Mouse (Mus musculus) embryonic facial prominence, embryonic 10.5 days (tissue): ENCODE measurements around the gene Gm6993. TPM values are rescaled to one million over a fixed set of nuclear protein-coding genes. Genes with fewer than 3 reads are reported as not detected.

Experiments
- DNase-seq: peaks from one replicate; pipeline ENCODE4 v3.0.0-alpha.2; 2017; ENCODE audit warnings: low spot score
- H3K27ac ChIP-seq: fragments of 300-500 bp; sonication (generic); replicated peaks from 2 replicates; pipeline ENCODE4 v1.5.1; 2016; ENCODE audit warnings: mild to moderate bottlenecking
- H3K27me3 ChIP-seq: fragments of 300-500 bp; sonication (generic); replicated peaks from 2 replicates; pipeline ENCODE4 v1.6.1; 2016; ENCODE audit warnings: low read depth, mild to moderate bottlenecking; ENCODE audit not compliant: poor library complexity, severe bottlenecking
- H3K36me3 ChIP-seq: fragments of 300-500 bp; sonication (generic); replicated peaks from 2 replicates; pipeline ENCODE4 v1.6.1; 2016; ENCODE audit warnings: mild to moderate bottlenecking, moderate library complexity
- H3K4me1 ChIP-seq: fragments of 300-500 bp; sonication (generic); 2 replicates; pipeline ENCODE4 v1.6.1; 2016
- H3K4me3 ChIP-seq: fragments of 300-500 bp; sonication (generic); 2 replicates; pipeline ENCODE4 v1.5.1; 2016; ENCODE audit warnings: mild to moderate bottlenecking, moderate library complexity
- H3K9me3 ChIP-seq: fragments of 300-500 bp; sonication (generic); 2 replicates; pipeline ENCODE4 v1.6.1; 2016; ENCODE audit warnings: mild to moderate bottlenecking
- WGBS: fragments of 180-500 bp; shearing (Covaris S2); methylation state at CpG from one replicate; pipeline ENCODE4 v1.1.7; 2016; 5-methylcytosine and 5-hydroxymethylcytosine counted together
- polyA plus RNA-seq: library from polyadenylated mRNA; unstranded; fragments of >200 nt; fragmentation: Nextera tagmentation; extraction: Ambion mirVana; gene quantifications from 2 replicates; pipeline ENCODE4 v1.2.1, GENCODE M21; 2016

Gm6993 gene
- polyA plus RNA-seq, result not detected in 2 replicates

- H3K36me3 ChIP-seq, result no peaks in the 10 kb centered on the region
- WGBS, result 92% methylated on average over 5 of the region's 5 CpGs
- no peaks in the 10 kb centered on the region for H3K9me3 ChIP-seq
- no peak within 1 kb of the TSS for H3K4me3 ChIP-seq
- H3K27ac ChIP-seq, result no peak within 1 kb of the TSS
- peaks cover 23% of the 10 kb centered on the region for H3K4me1 ChIP-seq
- DNase-seq, result no peak
- no peaks in the 10 kb centered on the region for H3K27me3 ChIP-seq
These were observed at the start of gene Gm6993 for GRCm38 (mm10) chr12:31240470-31240869. TSS of gene Gm6993 (plus strand) at chr12:31240770.

DNA sequence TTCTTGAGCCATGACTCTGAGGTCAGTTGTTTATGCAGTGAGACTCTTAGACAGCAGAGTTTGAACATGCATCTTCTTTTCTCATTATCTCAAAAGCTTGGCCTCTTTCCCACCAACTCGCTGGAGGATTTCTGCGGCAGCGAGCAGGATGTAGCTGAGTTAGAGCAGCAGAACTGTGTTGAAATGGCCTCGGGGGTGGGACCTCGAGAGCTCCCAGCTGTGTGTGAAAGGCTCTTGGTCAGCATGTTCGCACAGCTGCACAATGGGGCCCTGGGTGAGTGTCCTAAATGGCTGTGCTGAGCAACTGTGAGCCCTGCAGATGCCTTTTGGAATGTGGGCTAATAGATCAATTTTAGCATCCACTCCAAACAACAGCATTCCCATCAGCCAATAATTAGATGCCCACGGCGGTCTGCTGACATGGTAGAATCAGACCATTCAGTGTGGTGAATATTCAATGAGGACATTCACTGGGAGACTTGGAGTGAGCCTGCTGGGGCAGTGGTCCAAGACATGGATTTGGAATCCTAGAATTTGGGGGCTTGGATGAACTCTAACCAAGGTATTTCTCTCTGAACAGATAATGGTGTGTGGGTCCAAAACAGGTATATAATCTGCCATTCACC is 49.1 kb upstream of the Gm6993 start:
- DNase-seq, result peak; percentile 48
- 25% methylated on average over 8 of the region's 8 CpGs for WGBS
- Histone ChIP-seq H3K27me3 (no peaks in the 10 kb centered on the region), H3K36me3 (no peaks in the 10 kb centered on the region), H3K4me3 (no peak overlapping the region), H3K4me1 (peaks cover 12% of the 10 kb centered on the region), H3K27ac (0 out of 2 replicates have a peak overlapping the region, but pooled peaks have one; percentile 8), H3K9me3 (no peaks in the 10 kb centered on the region)

GRCm38 (mm10) chr12:31202509-31202908 is 38.1 kb upstream of the Gm6993 start:
- Histone ChIP-seq H3K36me3 (no peaks in the 10 kb centered on the region), H3K27ac (no peak overlapping the region), H3K4me3 (no peak overlapping the region), H3K4me1 (peaks cover 8% of the 10 kb centered on the region; the same call in 1 of the 2 replicates), H3K27me3 (no peaks in the 10 kb centered on the region), H3K9me3 (no peaks in the 10 kb centered on the region)
- no peak for DNase-seq
- WGBS, result 94% methylated on average over 1 of the region's 1 CpGs

DNA sequence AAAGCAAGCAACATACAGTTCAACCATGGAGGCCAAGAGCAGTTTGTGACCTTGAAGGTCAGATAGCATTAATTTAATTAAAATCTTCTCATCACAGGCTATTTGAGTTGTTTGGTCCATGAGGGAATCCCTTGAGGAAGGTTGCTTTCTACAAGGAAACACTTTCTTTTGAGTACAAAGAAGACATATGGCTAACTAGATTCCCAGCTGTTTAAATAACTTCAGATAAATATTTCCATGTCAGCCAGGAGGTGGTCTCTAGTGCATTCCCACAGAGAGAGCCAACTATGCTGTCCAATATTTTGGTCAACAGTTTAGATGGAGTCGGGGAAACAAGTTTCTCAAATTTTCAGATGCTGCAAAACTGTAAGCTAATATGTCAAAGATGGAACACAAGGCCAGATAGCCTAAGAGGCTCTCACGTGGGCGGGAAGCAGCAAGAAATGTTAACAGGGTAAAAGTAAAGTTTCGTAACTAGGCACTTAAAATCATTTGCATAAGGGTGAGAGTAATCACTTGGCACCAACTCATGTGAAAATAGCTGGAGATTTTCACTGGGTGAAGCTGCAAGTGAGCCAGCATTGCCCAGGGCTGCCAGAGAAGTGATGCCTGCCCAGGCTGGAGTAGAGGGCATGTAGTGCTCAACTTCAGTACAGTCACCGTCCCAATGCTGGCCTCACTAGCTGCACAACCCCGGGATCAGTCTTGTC is 36.7 kb upstream of the Gm6993 start:
- H3K36me3 ChIP-seq, result no peaks in the 10 kb centered on the region
- WGBS, result 89% methylated on average over 6 of the region's 6 CpGs

GRCm38 (mm10) chr12:31204898-31205297 is 35.7 kb upstream of the Gm6993 start:
- H3K4me3 ChIP-seq, result no peak overlapping the region

More for the DNA sequence above, 36.7 kb upstream of the Gm6993 start:
- H3K27me3 ChIP-seq, result no peaks in the 10 kb centered on the region
- H3K9me3 ChIP-seq, result no peaks in the 10 kb centered on the region
- no peak overlapping the region for H3K27ac ChIP-seq
- no peak overlapping the region for H3K4me3 ChIP-seq
- H3K4me1 ChIP-seq, result peaks cover 8% of the 10 kb centered on the region; the same call in 1 of the 2 replicates
- DNase-seq, result no peak

DNA sequence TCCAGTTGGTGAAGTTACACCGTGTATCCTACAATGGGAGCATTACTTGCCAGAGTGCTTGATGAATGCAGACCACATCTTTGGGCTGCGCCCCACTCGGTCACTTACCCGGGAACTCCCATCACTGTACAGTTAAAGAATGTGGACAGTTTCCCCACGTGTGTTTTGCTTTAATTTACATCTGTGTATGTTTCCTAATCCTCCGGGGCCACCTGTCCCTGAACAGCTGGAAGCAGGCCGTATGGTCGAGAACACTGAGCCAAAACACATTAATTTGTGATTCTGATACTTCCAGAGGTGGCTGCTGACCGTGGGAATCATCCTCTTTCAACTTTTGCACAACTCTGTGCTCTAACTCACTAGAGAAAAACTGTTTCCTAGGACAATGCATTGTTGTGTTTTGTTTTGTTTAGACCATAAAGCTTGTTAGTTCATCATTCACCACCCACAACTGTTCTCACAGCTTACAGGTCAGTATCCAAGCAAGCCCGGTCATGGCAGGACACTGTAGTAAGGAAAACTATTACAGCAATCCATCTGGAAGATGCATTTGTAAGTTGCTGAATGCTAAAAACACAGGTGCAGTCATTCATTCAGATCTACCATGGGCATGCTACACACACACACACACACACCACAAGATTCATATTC is 34.5 kb upstream of the Gm6993 start:
- no peaks in the 10 kb centered on the region for H3K36me3 ChIP-seq
- H3K4me1 ChIP-seq, result peaks cover 10% of the 10 kb centered on the region
- 78% methylated on average over 10 of the region's 10 CpGs for WGBS
- no peak overlapping the region for H3K4me3 ChIP-seq
- no peaks in the 10 kb centered on the region for H3K9me3 ChIP-seq
- no peak for DNase-seq
- H3K27ac ChIP-seq, result no peak overlapping the region
- no peaks in the 10 kb centered on the region for H3K27me3 ChIP-seq

More at GRCm38 (mm10) chr12:31204898-31205297, 35.7 kb upstream of the Gm6993 start:
- 95% methylated on average over 3 of the region's 3 CpGs for WGBS
- Histone ChIP-seq H3K36me3 (no peaks in the 10 kb centered on the region), H3K9me3 (no peaks in the 10 kb centered on the region), H3K27ac (no peak overlapping the region), H3K4me1 (peaks cover 16% of the 10 kb centered on the region), H3K27me3 (no peaks in the 10 kb centered on the region)
- no peak for DNase-seq

DNA sequence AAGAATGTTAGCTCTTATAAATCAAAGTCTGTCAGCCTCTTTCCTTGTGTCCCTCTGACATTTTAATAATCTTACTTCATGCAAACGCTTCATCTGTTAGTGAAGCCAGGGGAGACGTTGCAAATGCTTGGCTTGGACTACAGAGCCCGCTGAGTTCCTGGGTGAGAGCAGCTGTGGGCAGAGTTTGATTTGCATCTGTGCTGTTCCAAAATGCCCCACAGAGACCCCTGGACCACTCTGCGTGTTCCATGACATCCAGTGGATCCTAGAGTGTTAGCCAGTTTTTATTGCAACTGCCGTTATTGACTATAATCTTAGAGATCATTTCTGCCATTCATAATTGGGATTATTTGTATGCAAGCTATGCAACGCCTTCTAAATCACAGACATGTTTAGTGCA is 31.8 kb upstream of the Gm6993 start:
- DNase-seq, result no peak
- WGBS, result 71% methylated on average over 6 of the region's 6 CpGs
- no peak overlapping the region for H3K4me3 ChIP-seq
- H3K27ac ChIP-seq, result no peak overlapping the region
- no peaks in the 10 kb centered on the region for H3K9me3 ChIP-seq
- H3K27me3 ChIP-seq, result no peaks in the 10 kb centered on the region
- H3K36me3 ChIP-seq, result no peaks in the 10 kb centered on the region
- peaks cover 8% of the 10 kb centered on the region for H3K4me1 ChIP-seq

DNA sequence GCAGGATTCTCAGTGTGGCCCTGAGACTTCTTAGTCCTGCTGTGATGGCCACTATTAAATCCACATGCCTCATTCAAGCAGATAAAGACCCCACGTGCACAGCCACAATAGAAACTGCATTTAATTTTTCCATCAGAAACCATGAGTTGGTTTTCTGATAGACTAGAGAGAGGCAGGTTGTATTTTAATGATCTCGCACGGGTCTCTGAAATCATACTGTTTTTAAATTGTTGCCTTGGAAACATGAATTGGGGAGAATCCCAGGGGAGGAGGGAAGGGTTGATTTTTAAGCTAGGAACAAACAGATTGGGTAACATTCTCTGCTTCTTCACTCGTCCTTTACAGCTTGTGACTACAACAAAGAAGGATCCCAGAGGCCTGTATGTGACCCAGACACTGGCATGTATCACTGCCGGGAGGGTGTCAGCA is 31.2 kb upstream of the Gm6993 start:
- Histone ChIP-seq H3K27me3 (no peaks in the 10 kb centered on the region), H3K27ac (no peak overlapping the region), H3K4me3 (no peak overlapping the region), H3K36me3 (no peaks in the 10 kb centered on the region), H3K9me3 (no peaks in the 10 kb centered on the region), H3K4me1 (peaks cover 8% of the 10 kb centered on the region)
- 41% methylated on average over 5 of the region's 5 CpGs for WGBS
- DNase-seq, result no peak

DNA sequence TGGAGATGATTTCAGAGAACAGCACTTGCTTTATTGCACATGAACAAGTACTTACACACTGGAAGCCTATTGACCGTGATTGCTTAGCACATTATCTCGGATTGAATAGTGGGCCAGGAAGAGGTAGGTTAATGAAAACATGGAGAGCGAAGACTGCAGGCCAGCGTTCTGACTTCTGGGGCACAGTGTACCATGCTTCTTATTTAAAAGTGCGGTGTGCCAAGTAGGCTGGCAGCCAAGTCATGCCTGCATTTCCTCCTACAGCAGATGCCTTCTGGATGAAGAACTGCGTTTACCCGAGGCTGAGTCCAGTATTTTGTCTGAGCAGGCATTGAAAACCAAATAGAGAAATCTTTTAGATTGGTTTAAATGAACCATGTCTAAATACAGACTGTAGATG is 27.0 kb upstream of the Gm6993 start:
- no peaks in the 10 kb centered on the region for H3K27me3 ChIP-seq
- H3K4me3 ChIP-seq, result no peak overlapping the region
- DNase-seq, result no peak
- 90% methylated on average over 7 of the region's 7 CpGs for WGBS
- no peaks in the 10 kb centered on the region for H3K36me3 ChIP-seq
- H3K4me1 ChIP-seq, result peaks cover 15% of the 10 kb centered on the region
- no peak overlapping the region for H3K27ac ChIP-seq
- H3K9me3 ChIP-seq, result no peaks in the 10 kb centered on the region

DNA sequence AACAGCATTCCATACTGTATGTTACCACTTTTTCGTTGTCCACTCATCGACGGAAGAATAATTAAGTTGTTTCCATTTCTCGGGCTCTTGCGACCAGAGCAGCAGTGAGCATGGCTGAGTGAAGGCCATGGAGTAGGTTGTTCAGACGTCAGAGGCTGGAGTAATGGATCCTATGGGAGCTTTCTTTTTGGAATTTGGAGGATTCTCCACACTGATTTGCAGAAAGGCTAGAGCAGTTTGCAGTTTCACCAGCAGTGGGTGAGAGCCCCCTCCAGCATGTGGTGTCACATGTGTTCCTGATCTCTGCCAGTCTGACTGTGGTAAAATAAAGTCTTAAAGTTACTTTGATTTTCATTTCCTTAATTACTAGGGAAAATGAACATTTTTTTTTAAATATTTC is 25.6 kb upstream of the Gm6993 start:
- Histone ChIP-seq H3K4me3 (no peak overlapping the region), H3K27ac (no peak overlapping the region), H3K9me3 (no peaks in the 10 kb centered on the region), H3K27me3 (no peaks in the 10 kb centered on the region), H3K4me1 (peaks cover 11% of the 10 kb centered on the region), H3K36me3 (no peaks in the 10 kb centered on the region)
- no peak for DNase-seq
- 82% methylated on average over 6 of the region's 6 CpGs for WGBS

GRCm38 (mm10) chr12:31217232-31217631 is 23.3 kb upstream of the Gm6993 start:
- Histone ChIP-seq H3K36me3 (no peaks in the 10 kb centered on the region), H3K4me3 (no peak overlapping the region), H3K9me3 (no peaks in the 10 kb centered on the region), H3K4me1 (peaks cover 16% of the 10 kb centered on the region), H3K27me3 (no peaks in the 10 kb centered on the region), H3K27ac (no peak overlapping the region)
- DNase-seq, result no peak
- WGBS, result 78% methylated on average over 5 of the region's 5 CpGs

- Histone ChIP-seq H3K4me3 (no peak overlapping the region), H3K27ac (no peak overlapping the region; the same call in 1 of the 2 replicates), H3K36me3 (no peaks in the 10 kb centered on the region), H3K27me3 (no peaks in the 10 kb centered on the region), H3K4me1 (peaks cover 25% of the 10 kb centered on the region), H3K9me3 (no peaks in the 10 kb centered on the region)
- no peak for DNase-seq
- WGBS, result 46% methylated on average over 3 of the region's 3 CpGs
These were observed 21.8 kb upstream of the Gm6993 start for GRCm38 (mm10) chr12:31218774-31219173.
